Mouse (Mus musculus) intestine, embryonic 16.5 days (tissue): Measurements from ENCODE around the gene Hao2. TPM values are rescaled to one million over a fixed set of nuclear protein-coding genes. Genes with fewer than 3 reads are reported as not detected.
A peak's percentile ranks its signal among the peaks of the same experiment; 100 is the strongest.

Experiments used
- ATAC-seq: fragments of 200-750 bp; cut with Nextera tagmentation; 2 replicates; pipeline ENCODE4 v1.8.0; 2017; ENCODE audit warnings: moderate TSS enrichment, moderate library complexity
- H3K27ac ChIP-seq: fragments of 300-500 bp; sonication (generic); 2 replicates; pipeline ENCODE4 v1.5.1; 2014; ENCODE audit warnings: mild to moderate bottlenecking, low read length
- H3K27me3 ChIP-seq: fragments of 300-500 bp; sonication (generic); replicated peaks from 2 replicates; pipeline ENCODE4 v1.6.1; 2014; ENCODE audit warnings: low read length, control low read depth, mixed read lengths; ENCODE audit not compliant: control insufficient read depth, insufficient read depth
- H3K36me3 ChIP-seq: fragments of 300-500 bp; sonication (generic); 2 replicates; pipeline ENCODE4 v1.6.1; 2014; ENCODE audit warnings: low read length, control low read depth; ENCODE audit not compliant: control insufficient read depth, insufficient read depth
- H3K4me1 ChIP-seq: fragments of 300-500 bp; sonication (generic); 2 replicates; pipeline ENCODE4 v1.6.1; 2014; ENCODE audit warnings: low read length, control low read depth, mixed read lengths; ENCODE audit not compliant: control insufficient read depth, insufficient read depth
- H3K4me2 ChIP-seq: fragments of 300-500 bp; sonication (generic); 2 replicates; pipeline ENCODE4 v1.6.1; 2014; ENCODE audit warnings: low read depth, low read length, control low read depth
- H3K4me3 ChIP-seq: fragments of 300-500 bp; sonication (generic); 2 replicates; pipeline ENCODE4 v1.5.1; 2014; ENCODE audit warnings: mild to moderate bottlenecking, low read length
- H3K9ac ChIP-seq: fragments of 300-500 bp; sonication (generic); 2 replicates; pipeline ENCODE4 v1.6.1; 2014; ENCODE audit warnings: low read depth, low read length
- H3K9me3 ChIP-seq: fragments of 300-500 bp; sonication (generic); 2 replicates; pipeline ENCODE4 v1.6.1; 2016; ENCODE audit warnings: low read length, control low read depth; ENCODE audit not compliant: control insufficient read depth
- WGBS: fragments of 180-500 bp; shearing (Covaris S2); extraction: QIAGEN DNeasy Blood & Tissue Kit; methylation state at CpG from one replicate; pipeline ENCODE4 v1.1.7; 2014; 5-methylcytosine and 5-hydroxymethylcytosine counted together
- polyA plus RNA-seq: library from polyadenylated mRNA; unstranded; fragments of >200 nt; fragmentation: Nextera tagmentation; extraction: Ambion mirVana; gene quantifications from 2 replicates; pipeline ENCODE4 v1.2.1, GENCODE M21; 2015

The Hao2 gene
- polyA plus RNA-seq, 1 experiment from 2014 or later = 64.9 TPM

DNA sequence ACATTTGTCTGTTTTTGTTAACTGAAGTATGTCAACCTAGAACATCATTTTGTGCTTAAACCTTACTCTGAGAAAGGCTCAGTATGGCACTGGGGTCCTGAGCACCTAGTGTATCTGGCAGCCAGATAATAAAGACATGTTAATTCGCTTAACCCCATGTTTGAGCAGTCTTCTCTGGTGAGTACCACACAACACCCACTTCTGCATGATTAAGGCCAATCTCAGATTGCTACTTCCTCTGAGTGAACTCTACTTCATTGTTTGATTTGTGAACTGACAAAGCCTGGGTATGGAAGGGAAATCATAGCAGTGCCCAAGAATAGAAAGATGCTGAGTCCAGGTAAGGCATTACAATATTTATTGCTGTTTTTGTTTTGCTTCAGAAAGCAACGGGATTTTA, 41.2 kb downstream of the Hao2 start:
- no peak for ATAC-seq
- Histone ChIP-seq H3K4me1 (no peaks in the 10 kb centered on the region; the same call in 1 of the 2 replicates), H3K9ac (no peak overlapping the region), H3K27me3 (no peaks in the 10 kb centered on the region), H3K9me3 (no peaks in the 10 kb centered on the region), H3K36me3 (no peaks in the 10 kb centered on the region), H3K4me2 (no peak overlapping the region), H3K27ac (no peak overlapping the region), H3K4me3 (no peak overlapping the region)
- WGBS = 71% methylated on average over 2 of the region's 2 CpGs

DNA sequence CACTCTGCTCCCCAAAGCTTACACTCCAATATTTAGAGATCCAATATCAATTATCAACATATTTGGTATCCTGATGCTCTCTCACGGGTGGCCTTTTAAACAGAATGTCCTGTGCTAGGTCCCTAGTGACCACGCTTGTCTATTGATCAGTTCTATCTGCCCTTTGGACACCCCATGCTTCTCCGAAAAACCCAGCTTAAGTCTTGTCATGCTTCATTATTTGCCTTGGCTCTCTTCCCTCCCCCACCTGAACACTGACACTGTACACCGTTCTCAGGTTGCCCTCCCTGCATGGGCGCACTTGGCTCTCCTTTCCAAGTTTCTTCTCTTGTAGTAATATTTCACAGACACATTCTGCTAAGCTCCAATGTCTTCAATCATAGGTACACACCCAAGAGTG, 42.8 kb downstream of the Hao2 start:
- Histone ChIP-seq H3K9me3 (no peaks in the 10 kb centered on the region), H3K4me1 (no peaks in the 10 kb centered on the region; the same call in 1 of the 2 replicates), H3K9ac (no peak overlapping the region), H3K4me3 (no peak overlapping the region), H3K36me3 (no peaks in the 10 kb centered on the region), H3K27me3 (no peaks in the 10 kb centered on the region), H3K4me2 (no peak overlapping the region), H3K27ac (no peak overlapping the region)
- 79% methylated on average over 5 of the region's 5 CpGs for WGBS
- no peak for ATAC-seq

DNA sequence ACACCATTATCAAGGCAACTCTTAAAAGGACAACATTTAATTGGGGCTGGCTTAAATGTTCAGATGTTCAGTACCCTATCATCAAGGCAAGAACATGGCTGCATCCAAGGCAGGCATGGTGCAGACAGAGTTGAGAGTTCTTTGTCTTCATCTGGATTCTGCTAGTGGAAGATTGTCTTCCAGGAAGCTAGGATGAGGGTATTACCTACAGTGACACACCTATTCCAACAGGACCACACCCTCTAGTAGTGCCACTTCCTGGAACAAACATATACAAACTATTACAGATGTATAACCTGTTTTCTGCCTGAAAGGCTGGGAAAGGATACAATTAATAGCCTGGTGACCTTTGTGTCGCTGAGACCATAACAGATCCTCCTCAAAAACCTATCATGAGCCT, 44.1 kb downstream of the Hao2 start:
- Histone ChIP-seq H3K36me3 (no peaks in the 10 kb centered on the region), H3K4me2 (no peak overlapping the region), H3K4me1 (no peaks in the 10 kb centered on the region; the same call in 1 of the 2 replicates), H3K27ac (no peak overlapping the region), H3K9me3 (no peaks in the 10 kb centered on the region), H3K27me3 (no peaks in the 10 kb centered on the region), H3K4me3 (no peak overlapping the region), H3K9ac (no peak overlapping the region)
- 0 out of 2 replicates have a peak, but pooled peaks have one; percentile 36 for ATAC-seq
- 94% methylated on average over 1 of the region's 1 CpGs for WGBS

Other genes with a start within 250 kb of the Hao2 start
- 0.56 and 0.77 TPM in 2 replicates for gene Hsd3b2, start 168.7 kb downstream of the Hao2 start, polyA plus RNA-seq
- 25.9 and 35.3 TPM in 2 replicates for gene Hsd3b3, start 130.1 kb downstream of the Hao2 start, polyA plus RNA-seq
- gene Hsd3b6, start 78.8 kb downstream of the Hao2 start, polyA plus RNA-seq = 0.18 and 0.27 TPM in 2 replicates
- 0.67 and 16.6 TPM in 2 replicates for gene Hsd3b1, start 33.4 kb downstream of the Hao2 start, polyA plus RNA-seq
- 7.9 and 10.5 TPM in 2 replicates for gene Wars2, start 247.8 kb upstream of the Hao2 start, polyA plus RNA-seq